Mouse (Mus musculus): ENCODE measurements around the gene Olfr1316. TPM values are rescaled to one million over a fixed set of nuclear protein-coding genes. Genes with fewer than 3 reads are reported as not detected.

Olfr1316 gene
- polyA plus RNA-seq (2012; fragmentation: generic; extraction: Trizol): not detected
- long read RNA-seq, experiment 1: 0 reads
- long read RNA-seq, experiment 2: 0 reads

DNA sequence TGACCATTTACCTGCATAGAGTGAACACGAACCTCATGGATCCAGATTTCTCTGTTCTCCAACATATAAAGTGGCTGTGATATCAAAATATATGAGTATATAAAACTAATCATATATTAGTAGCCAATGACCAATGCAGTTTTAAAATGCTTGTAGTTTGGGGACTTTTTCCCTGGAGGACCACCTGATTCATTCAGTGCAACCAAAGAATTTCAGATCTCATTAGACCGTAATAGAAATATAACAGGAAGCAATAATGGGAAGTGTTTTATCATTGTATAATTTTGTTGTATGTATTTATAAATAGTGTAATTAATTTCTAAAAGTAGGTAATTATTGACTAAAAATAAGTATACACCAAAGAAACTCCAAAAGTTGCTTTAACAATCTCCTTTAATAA is at the start of gene Olfr1316:
TSS of gene Olfr1316 (minus strand) at position 101 of the 400 bp plus-strand sequence.
- no peaks in the 10 kb centered on the region for H3K27me3 ChIP-seq (ENCODE audit: control insufficient read depth, insufficient read depth, insufficient read length)
- H3K4me3 ChIP-seq (ENCODE audit: insufficient read depth, poor library complexity, severe bottlenecking): no peak within 1 kb of the TSS
- H3ac ChIP-seq (ENCODE audit: control insufficient read depth, insufficient read length, low read depth): no peak within 1 kb of the TSS
- no peak for TF ChIP-seq CEBPB (IDR thresholded peaks at IDR 0.05; ENCODE audit: low read depth)
- H3K79me3 ChIP-seq (ENCODE audit: low read depth): no peaks in the 10 kb centered on the region
- H3K36me3 ChIP-seq (ENCODE audit: control insufficient read depth, insufficient read depth): no peaks in the 10 kb centered on the region
- H3K79me2 ChIP-seq (ENCODE audit: control insufficient read depth, insufficient read depth): no peaks in the 10 kb centered on the region

DNA sequence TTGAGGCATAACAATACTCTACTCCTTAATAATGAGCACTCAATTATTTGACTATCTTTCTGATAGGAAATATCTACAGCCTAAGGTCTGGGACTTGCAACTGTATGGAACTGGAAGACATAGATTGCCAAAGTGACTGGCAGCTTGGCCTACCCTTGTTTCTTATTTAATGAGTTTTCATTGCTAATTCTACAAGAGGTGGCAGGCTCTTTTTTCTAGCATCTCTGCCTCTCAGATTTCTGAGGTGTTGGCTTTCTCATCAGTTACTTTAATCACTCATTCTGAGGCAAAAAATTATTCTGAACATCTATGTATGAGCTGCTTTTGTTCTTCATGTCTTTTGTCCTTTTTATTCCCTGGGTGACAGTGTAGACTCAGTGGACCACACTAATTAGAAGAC is 19.1 kb upstream of the Olfr1316 start, which contains the start of gene Olfr1318:
TSS of gene Olfr1318 (plus strand) at position 301 of the 400 bp plus-strand sequence.
- TF ChIP-seq MYOD1 (IDR thresholded peaks at IDR 0.05; ENCODE audit: control insufficient read depth, insufficient read length, low read depth): no peak
- no peak for TF ChIP-seq CEBPB (IDR thresholded peaks at IDR 0.05; ENCODE audit: low read depth)
- no peak for TF ChIP-seq CTCF (IDR thresholded peaks at IDR 0.05; ENCODE audit: control insufficient read depth, insufficient read depth, insufficient read length)
- TF ChIP-seq FOSL1 (IDR thresholded peaks at IDR 0.05; ENCODE audit: insufficient read depth, low read length, poor library complexity, severe bottlenecking): no peak
- no peak for TF ChIP-seq MAX (IDR thresholded peaks at IDR 0.05)
- H3K36me3 ChIP-seq (ENCODE audit: control insufficient read depth, insufficient read depth): no peaks in the 10 kb centered on the region

DNA sequence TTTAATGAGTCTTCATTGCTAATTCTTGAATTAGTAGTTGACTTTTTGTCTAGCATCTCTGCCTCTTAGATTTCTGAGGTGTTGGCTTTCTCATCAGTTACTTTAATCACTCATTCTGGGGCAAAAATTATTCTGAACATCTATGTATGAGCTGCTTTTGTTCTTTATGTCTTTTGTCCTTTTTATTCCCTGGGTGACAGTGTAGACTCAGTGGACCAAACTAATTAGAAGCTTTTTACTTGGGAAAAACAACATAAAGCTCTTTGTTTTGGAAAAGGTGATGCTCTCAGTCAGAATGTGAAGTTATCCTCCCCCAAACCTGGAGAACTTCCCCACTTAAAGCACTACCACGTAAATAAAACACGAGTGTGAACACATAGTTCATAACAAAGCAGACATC is 5.3 kb upstream of the Olfr1316 start, which contains the start of gene Olfr1317:
TSS of gene Olfr1317 (plus strand) at position 301 of the 400 bp plus-strand sequence.
- no peaks in the 10 kb centered on the region for H3K27me3 ChIP-seq (ENCODE audit: control insufficient read depth, insufficient read depth, insufficient read length)
- H3K79me2 ChIP-seq (ENCODE audit: control insufficient read depth, insufficient read depth): no peaks in the 10 kb centered on the region
- no peak for TF ChIP-seq MYOG (IDR thresholded peaks at IDR 0.05; ENCODE audit: control insufficient read depth, extremely low read depth, insufficient read length)
- TF ChIP-seq MAX (IDR thresholded peaks at IDR 0.05): no peak
- no peak for TF ChIP-seq CTCF (IDR thresholded peaks at IDR 0.05; ENCODE audit: control insufficient read depth, insufficient read depth, insufficient read length)
- no peak for TF ChIP-seq MYOD1 (IDR thresholded peaks at IDR 0.05; ENCODE audit: control insufficient read depth, insufficient read length, low read depth)
- no peak for TF ChIP-seq FOSL1 (IDR thresholded peaks at IDR 0.05; ENCODE audit: insufficient read depth, low read length, poor library complexity, severe bottlenecking)
- no peak for TF ChIP-seq CEBPB (IDR thresholded peaks at IDR 0.05; ENCODE audit: low read depth)
- no peak for TF ChIP-seq USF1 (IDR thresholded peaks at IDR 0.05; ENCODE audit: low read depth)
- H3K79me3 ChIP-seq (ENCODE audit: low read depth): no peaks in the 10 kb centered on the region
- H3ac ChIP-seq (ENCODE audit: control insufficient read depth, insufficient read length, low read depth): no peak within 1 kb of the TSS
- H3K4me3 ChIP-seq (ENCODE audit: insufficient read depth, poor library complexity, severe bottlenecking): no peak within 1 kb of the TSS
- H3K36me3 ChIP-seq (ENCODE audit: control insufficient read depth, insufficient read depth): no peaks in the 10 kb centered on the region

More for the DNA sequence above, 19.1 kb upstream of the Olfr1316 start, which contains the start of gene Olfr1318:
- Histone ChIP-seq H3ac (ENCODE audit: control insufficient read depth, insufficient read length, low read depth) (no peak within 1 kb of the TSS), H3K27me3 (ENCODE audit: control insufficient read depth, insufficient read depth, insufficient read length) (no peaks in the 10 kb centered on the region), H3K79me2 (ENCODE audit: control insufficient read depth, insufficient read depth) (no peaks in the 10 kb centered on the region), H3K79me3 (ENCODE audit: low read depth) (no peaks in the 10 kb centered on the region), H3K4me3 (ENCODE audit: insufficient read depth, poor library complexity, severe bottlenecking) (no peak within 1 kb of the TSS)

DNA sequence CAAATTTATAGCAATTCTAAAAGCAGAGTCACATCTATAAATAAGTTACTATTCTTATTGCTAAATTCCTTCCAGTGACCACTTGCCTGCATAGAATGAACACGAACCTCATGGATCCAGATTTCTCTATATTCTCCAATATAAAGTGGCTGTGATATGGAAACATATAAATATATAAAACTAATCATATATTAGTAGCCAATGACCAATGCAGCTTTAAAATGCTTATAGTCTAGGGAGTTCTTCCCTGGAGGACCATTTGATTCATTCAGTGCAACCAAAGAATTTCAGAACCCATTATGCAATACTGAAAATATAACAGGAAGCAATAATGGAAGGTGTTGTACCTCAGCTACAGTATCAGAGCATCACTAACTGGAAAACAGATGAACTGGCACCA is 19.4 kb downstream of the Olfr1316 start, which contains the start of gene Olfr1315-ps1:
TSS of gene Olfr1315-ps1 (minus strand) at position 101 of the 400 bp plus-strand sequence.
- no peak within 1 kb of the TSS for H3K4me3 ChIP-seq (ENCODE audit: insufficient read depth, poor library complexity, severe bottlenecking)
- TF ChIP-seq CTCF (IDR thresholded peaks at IDR 0.05; ENCODE audit: control insufficient read depth, insufficient read depth, insufficient read length) (no peak), MYOG (IDR thresholded peaks at IDR 0.05; ENCODE audit: control insufficient read depth, extremely low read depth, insufficient read length) (no peak), MYOD1 (IDR thresholded peaks at IDR 0.05; ENCODE audit: control insufficient read depth, insufficient read length, low read depth) (no peak)
- no peaks in the 10 kb centered on the region for H3K79me2 ChIP-seq (ENCODE audit: control insufficient read depth, insufficient read depth)
- H3K79me3 ChIP-seq (ENCODE audit: low read depth): no peaks in the 10 kb centered on the region
- no peak within 1 kb of the TSS for H3ac ChIP-seq (ENCODE audit: control insufficient read depth, insufficient read length, low read depth)
- H3K27me3 ChIP-seq (ENCODE audit: control insufficient read depth, insufficient read depth, insufficient read length): no peaks in the 10 kb centered on the region
- no peaks in the 10 kb centered on the region for H3K36me3 ChIP-seq (ENCODE audit: control insufficient read depth, insufficient read depth)

DNA sequence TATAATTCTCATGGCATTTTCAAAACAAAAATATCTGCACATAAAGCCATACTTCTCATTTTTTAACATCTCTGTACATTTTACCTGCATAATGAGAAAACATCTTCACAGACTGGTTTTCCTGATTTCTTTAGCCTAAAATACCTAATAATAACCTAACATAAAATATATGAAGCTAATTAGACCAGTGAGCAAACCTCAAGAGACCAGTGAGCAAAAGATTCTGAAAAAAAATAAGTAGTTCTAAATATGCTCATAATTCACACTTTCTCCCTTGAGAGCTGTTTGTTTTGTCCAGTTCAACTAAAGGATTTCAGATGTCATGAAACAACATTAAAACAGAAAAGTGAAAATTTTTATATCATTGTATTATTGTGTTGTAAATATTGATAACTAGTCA is 38.1 kb downstream of the Olfr1316 start, which contains the start of gene Olfr1314:
TSS of gene Olfr1314 (minus strand) at position 101 of the 400 bp plus-strand sequence.
- no peak within 1 kb of the TSS for H3ac ChIP-seq (ENCODE audit: control insufficient read depth, insufficient read length, low read depth)
- H3K4me3 ChIP-seq (ENCODE audit: insufficient read depth, poor library complexity, severe bottlenecking): no peak within 1 kb of the TSS
- H3K36me3 ChIP-seq (ENCODE audit: control insufficient read depth, insufficient read depth): no peaks in the 10 kb centered on the region
- TF ChIP-seq CEBPB (IDR thresholded peaks at IDR 0.05; ENCODE audit: low read depth): no peak
- no peak for TF ChIP-seq CTCF (IDR thresholded peaks at IDR 0.05; ENCODE audit: control insufficient read depth, insufficient read depth, insufficient read length)
- TF ChIP-seq MYOD1 (IDR thresholded peaks at IDR 0.05; ENCODE audit: control insufficient read depth, insufficient read length, low read depth): no peak
- TF ChIP-seq MAX (IDR thresholded peaks at IDR 0.05): no peak
- TF ChIP-seq USF1 (IDR thresholded peaks at IDR 0.05; ENCODE audit: low read depth): no peak
- TF ChIP-seq MYOG (IDR thresholded peaks at IDR 0.05; ENCODE audit: control insufficient read depth, extremely low read depth, insufficient read length): no peak
- TF ChIP-seq FOSL1 (IDR thresholded peaks at IDR 0.05; ENCODE audit: insufficient read depth, low read length, poor library complexity, severe bottlenecking): no peak
- H3K27me3 ChIP-seq (ENCODE audit: control insufficient read depth, insufficient read depth, insufficient read length): no peaks in the 10 kb centered on the region
- H3K79me3 ChIP-seq (ENCODE audit: low read depth): no peaks in the 10 kb centered on the region
- H3K79me2 ChIP-seq (ENCODE audit: control insufficient read depth, insufficient read depth): no peaks in the 10 kb centered on the region

DNA sequence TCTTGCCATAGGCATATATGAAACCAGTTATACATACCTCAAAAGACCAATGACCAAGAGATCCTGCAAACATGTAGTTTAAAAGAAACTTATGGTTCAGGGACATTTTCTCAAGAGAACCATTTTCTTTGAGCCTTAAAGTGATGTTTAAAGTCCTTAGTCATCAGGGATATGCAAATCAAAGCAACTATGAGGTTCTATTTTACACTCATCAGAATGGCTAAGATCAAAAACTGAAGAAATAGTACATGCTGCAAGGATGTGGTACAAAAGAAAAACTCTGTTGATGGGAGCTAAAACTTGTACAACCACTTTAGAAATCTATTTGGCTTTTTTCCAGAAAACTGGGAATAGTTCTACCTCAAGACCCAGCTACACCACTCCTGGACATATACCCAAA is 57.0 kb downstream of the Olfr1316 start, which contains the start of gene Olfr1313:
TSS of gene Olfr1313 (minus strand) at position 101 of the 400 bp plus-strand sequence.
- no peaks in the 10 kb centered on the region for H3K27me3 ChIP-seq (ENCODE audit: control insufficient read depth, insufficient read depth, insufficient read length)
- TF ChIP-seq MAX (IDR thresholded peaks at IDR 0.05): no peak
- no peak for TF ChIP-seq USF1 (IDR thresholded peaks at IDR 0.05; ENCODE audit: low read depth)
- no peak for TF ChIP-seq FOSL1 (IDR thresholded peaks at IDR 0.05; ENCODE audit: insufficient read depth, low read length, poor library complexity, severe bottlenecking)
- H3K79me2 ChIP-seq (ENCODE audit: control insufficient read depth, insufficient read depth): no peaks in the 10 kb centered on the region
- no peak within 1 kb of the TSS for H3K4me3 ChIP-seq (ENCODE audit: insufficient read depth, poor library complexity, severe bottlenecking)
- H3K36me3 ChIP-seq (ENCODE audit: control insufficient read depth, insufficient read depth): no peaks in the 10 kb centered on the region
- H3ac ChIP-seq (ENCODE audit: control insufficient read depth, insufficient read length, low read depth): no peak within 1 kb of the TSS
- no peaks in the 10 kb centered on the region for H3K79me3 ChIP-seq (ENCODE audit: low read depth)

Other genes with a start within 250 kb of the Olfr1316 start
- not detected for gene Olfr1306, start 218.7 kb downstream of the Olfr1316 start, polyA plus RNA-seq (2012; fragmentation: generic; extraction: Trizol)
- not detected for gene Olfr1307, start 185.5 kb downstream of the Olfr1316 start, polyA plus RNA-seq (2012; fragmentation: generic; extraction: Trizol)
- not detected for gene Olfr1308, start 170.0 kb downstream of the Olfr1316 start, polyA plus RNA-seq (2012; fragmentation: generic; extraction: Trizol)
- gene Olfr1309, start 144.7 kb downstream of the Olfr1316 start, polyA plus RNA-seq (2012; fragmentation: generic; extraction: Trizol): not detected
- not detected for gene Olfr1310, start 122.3 kb downstream of the Olfr1316 start, polyA plus RNA-seq (2012; fragmentation: generic; extraction: Trizol)
- not detected for gene Olfr1311, start 110.6 kb downstream of the Olfr1316 start, polyA plus RNA-seq (2012; fragmentation: generic; extraction: Trizol)
- not detected for gene Olfr1312, start 84.7 kb downstream of the Olfr1316 start, polyA plus RNA-seq (2012; fragmentation: generic; extraction: Trizol)
- not detected for gene Olfr1313, start 57.1 kb downstream of the Olfr1316 start, polyA plus RNA-seq (2012; fragmentation: generic; extraction: Trizol)
- gene Olfr1314, start 38.2 kb downstream of the Olfr1316 start, polyA plus RNA-seq (2012; fragmentation: generic; extraction: Trizol): not detected
- gene Olfr1315-ps1, start 19.5 kb downstream of the Olfr1316 start, polyA plus RNA-seq (2012; fragmentation: generic; extraction: Trizol): not detected
- not detected for gene Olfr1317, start 5.4 kb upstream of the Olfr1316 start, polyA plus RNA-seq (2012; fragmentation: generic; extraction: Trizol)
- 0.02 TPM for gene Olfr1318, start 19.2 kb upstream of the Olfr1316 start, polyA plus RNA-seq (2012; fragmentation: generic; extraction: Trizol)
- gene Lpcat4, start 104.5 kb upstream of the Olfr1316 start, polyA plus RNA-seq (2012; fragmentation: generic; extraction: Trizol): 28.0 TPM
- 0.02 TPM for gene Nutm1, start 124.3 kb upstream of the Olfr1316 start, polyA plus RNA-seq (2012; fragmentation: generic; extraction: Trizol)
- 139 TPM for gene Nop10, start 126.9 kb upstream of the Olfr1316 start, polyA plus RNA-seq (2012; fragmentation: generic; extraction: Trizol)
- 4.4 TPM for gene Slc12a6, start 130.8 kb upstream of the Olfr1316 start, polyA plus RNA-seq (2012; fragmentation: generic; extraction: Trizol)
- not detected for gene Gm21985, start 131.3 kb upstream of the Olfr1316 start, polyA plus RNA-seq (2012; fragmentation: generic; extraction: Trizol)
- gene Emc4, start 233.1 kb upstream of the Olfr1316 start, polyA plus RNA-seq (2012; fragmentation: generic; extraction: Trizol): 152 TPM
- gene Katnbl1, start 244.2 kb upstream of the Olfr1316 start, polyA plus RNA-seq (2012; fragmentation: generic; extraction: Trizol): 13.3 TPM